ENCODE assay signal across 9 mouse cellular contexts in genomic region chr7:125576982-125577381, GRCm38 (mm10). TPM values are rescaled to one million over a fixed set of nuclear protein-coding genes. Genes with fewer than 3 reads are reported as not detected.
DNase-seq lines count a peak whose midpoint lies in the region; ATAC-seq and TF ChIP-seq lines count a peak whose summit lies in the region.
"Had no signal": no experiment of that assay in that cellular context is flagged by ENCODE, and none has a peak within 500 bp of the region (broad histone marks: within the 10 kb centered on the region; RNA-seq: fewer than 3 reads in every experiment).

No protein-coding gene starts in this region.

- peak; percentile 17 for DNase-seq in cerebellum, adult 11 months
- no peak for DNase-seq in cerebellum, adult 9-11 months
- DNase-seq in right cerebral cortex, postnatal 10 days (ENCODE audit: low spot score in 2 of 2): peak; percentile 63 to 68
- DNase-seq in right cerebral cortex, postnatal 25 days: no peak
- peak; percentile 56 for DNase-seq in ovary, postnatal 10 days (ENCODE audit: low spot score)
- no peak for DNase-seq in forebrain, embryonic 11.5 days (ENCODE audit: low spot score)
- DNase-seq in left cerebral cortex, postnatal 25 days (ENCODE audit: low spot score in 2 of 2): no peak

- H3K9me3 ChIP-seq in intestine, postnatal 0 days (ENCODE audit: control insufficient read depth): no peaks in the 10 kb centered on the region
- no peaks in the 10 kb centered on the region for H3K9me3 ChIP-seq in forebrain, embryonic 11.5 days (ENCODE audit: control insufficient read depth, low read length)
- H3K9me3 ChIP-seq: neural tube, embryonic 12.5 days had no signal

- peak overlapping the region; percentile 46; the same call in 1 of the 2 replicates for H3K27ac ChIP-seq in intestine, postnatal 0 days (ENCODE audit: low read depth, low read length)
- H3K27ac ChIP-seq in forebrain, embryonic 11.5 days (ENCODE audit: low read depth, low read length): no peak overlapping the region
- H3K27ac ChIP-seq: neural tube, embryonic 12.5 days had no signal

- H3K4me2 ChIP-seq in intestine, postnatal 0 days (replicated peaks; ENCODE audit: low read depth): no peak overlapping the region
- H3K4me2 ChIP-seq in forebrain, embryonic 11.5 days (ENCODE audit: low read depth, low read length, severe bottlenecking): no peak overlapping the region
- H3K4me2 ChIP-seq: neural tube, embryonic 12.5 days had no signal

- ATAC-seq in intestine, postnatal 0 days: no peak
- no peak for ATAC-seq in forebrain, embryonic 11.5 days (replicated peaks; ENCODE audit: low FRiP score)

- TF ChIP-seq CTCF in intestine, postnatal 0 days (IDR thresholded peaks at IDR 0.05; ENCODE audit: low read depth): no peak

- WGBS in intestine, postnatal 0 days: 59% methylated on average over 7 of the region's 7 CpGs
- 79% methylated on average over 7 of the region's 7 CpGs for WGBS in forebrain, embryonic 11.5 days

- H3K4me1 ChIP-seq in intestine, postnatal 0 days (replicated peaks; ENCODE audit: control insufficient read depth, insufficient read depth, low read length): no peaks in the 10 kb centered on the region
- H3K4me1 ChIP-seq in forebrain, embryonic 11.5 days (replicated peaks; ENCODE audit: control insufficient read depth, insufficient read depth, low read length): no peaks in the 10 kb centered on the region

- H3K27me3 ChIP-seq in intestine, postnatal 0 days (replicated peaks; ENCODE audit: control insufficient read depth, insufficient read depth, low read length): no peaks in the 10 kb centered on the region
- H3K27me3 ChIP-seq in forebrain, embryonic 11.5 days (ENCODE audit: control insufficient read depth, insufficient read depth, low read length): no peaks in the 10 kb centered on the region
- H3K27me3 ChIP-seq: neural tube, embryonic 12.5 days had no signal

- no peak overlapping the region for H3K9ac ChIP-seq in intestine, postnatal 0 days (ENCODE audit: low read depth, low read length)
- no peak overlapping the region for H3K9ac ChIP-seq in forebrain, embryonic 11.5 days (ENCODE audit: low read length)
- H3K9ac ChIP-seq: neural tube, embryonic 12.5 days had no signal

- intact Hi-C loops in left cerebral cortex, postnatal 25 days (cut with DNase I): no loop called here

- H3K4me3 ChIP-seq in intestine, postnatal 0 days (ENCODE audit: low read depth, low read length): no peak overlapping the region
- no peak overlapping the region for H3K4me3 ChIP-seq in forebrain, embryonic 11.5 days (ENCODE audit: low read depth, low read length)
- H3K4me3 ChIP-seq: neural tube, embryonic 12.5 days had no signal

- H3K36me3 ChIP-seq in intestine, postnatal 0 days (ENCODE audit: control insufficient read depth, insufficient read depth): peaks cover 60% of the 10 kb centered on the region
- no peaks in the 10 kb centered on the region for H3K36me3 ChIP-seq in forebrain, embryonic 11.5 days (ENCODE audit: control insufficient read depth, insufficient read depth, low read length)
- H3K36me3 ChIP-seq: neural tube, embryonic 12.5 days had no signal

RNA-seq across cellular contexts. Expression of gene Il4ra, which starts 25.1 kb away (rescaled TPM):
- polyA plus RNA-seq in intestine, postnatal 0 days (2015; fragmentation: Nextera tagmentation; extraction: Ambion mirVana): 32.3 and 35.0 TPM in 2 replicates
- polyA plus RNA-seq in forebrain, embryonic 11.5 days (2014; fragmentation: Nextera tagmentation; extraction: Ambion mirVana): 2.9 and 4.1 TPM in 2 replicates
- total RNA-seq in left cerebral cortex, postnatal 25 days (2021): 1 to 10 TPM; 6.1 to 7.1 TPM

RNA-seq across cellular contexts. Expression of gene Il21r, which starts 26.2 kb away (rescaled TPM):
- polyA plus RNA-seq in intestine, postnatal 0 days (2015; fragmentation: Nextera tagmentation; extraction: Ambion mirVana): 0.08 and 0.09 TPM in 2 replicates
- 0.20 and 0.36 TPM in 2 replicates for polyA plus RNA-seq in forebrain, embryonic 11.5 days (2014; fragmentation: Nextera tagmentation; extraction: Ambion mirVana)
- total RNA-seq in left cerebral cortex, postnatal 25 days (2021): 1 to 10 TPM; 1.4 to 1.6 TPM

Comparison
In these comparisons a context has a peak if more than half of its experiments do, and no peak if none do; other contexts are left out.
1. DNase-seq: peak in cerebellum, adult 11 months (single experiment), right cerebral cortex, postnatal 10 days (2 of 2) and ovary, postnatal 10 days (single experiment); none in cerebellum, adult 9-11 months (single experiment), right cerebral cortex, postnatal 25 days (single experiment), forebrain, embryonic 11.5 days (single experiment) and left cerebral cortex, postnatal 25 days (0 of 2).